Mouse (Mus musculus): ENCODE measurements around the gene Rnf145. TPM values are rescaled to one million over a fixed set of nuclear protein-coding genes. Genes with fewer than 3 reads are reported as not detected.
A peak's percentile ranks its signal among the peaks of the same experiment; 100 is the strongest.
"Not testable (repeated sequence)": the region's sequence is repeated elsewhere in the genome, so short reads cannot be mapped to it uniquely, and the experiment has no call there.

Gene Rnf145
- total RNA-seq, 2 experiments from 2014 or later, result 15.9 to 21.0 TPM

DNA sequence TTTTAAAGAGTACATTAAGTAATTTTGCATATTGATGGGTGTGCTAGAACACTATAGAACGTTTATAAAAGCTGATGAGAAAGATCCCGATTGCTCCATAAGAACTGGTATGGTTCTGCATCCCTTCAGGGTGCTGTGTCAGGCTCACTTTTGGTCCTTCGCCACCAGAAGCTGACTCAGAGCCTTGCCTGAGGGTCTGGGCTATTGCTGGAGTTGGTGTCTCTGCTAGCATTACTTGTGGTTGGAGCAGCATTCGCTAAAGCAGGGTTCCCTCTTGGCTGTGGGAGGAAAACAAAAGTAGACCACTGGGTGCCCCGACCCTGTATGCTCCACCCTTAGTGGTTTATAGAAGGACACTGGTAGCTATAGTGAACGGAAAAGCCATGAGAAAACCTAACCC lies 40.7 kb downstream of the Rnf145 start:
- ATAC-seq (ENCODE audit: poor library complexity, severe bottlenecking), result no peak

DNA sequence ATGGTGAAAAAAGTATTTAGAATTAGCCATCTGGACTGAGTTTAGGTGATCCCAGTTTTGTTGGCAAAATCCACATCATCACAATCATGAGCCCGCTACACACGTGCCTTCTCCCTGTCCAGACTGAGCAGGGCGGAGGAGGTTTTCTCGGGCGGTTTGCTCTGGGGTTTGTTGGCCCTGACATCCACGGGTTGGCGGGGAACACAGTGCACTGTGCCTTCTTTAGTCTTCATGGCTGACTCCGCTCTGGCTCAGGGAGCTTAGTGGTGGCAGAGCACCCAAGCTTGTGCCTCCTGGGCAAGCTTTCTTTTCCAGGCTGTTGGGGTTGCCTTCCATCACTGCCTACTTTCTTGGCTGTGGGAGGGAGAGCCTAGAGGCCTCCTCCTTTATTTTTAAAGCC lies 41.6 kb downstream of the Rnf145 start:
- no peak for ATAC-seq (ENCODE audit: poor library complexity, severe bottlenecking)

DNA sequence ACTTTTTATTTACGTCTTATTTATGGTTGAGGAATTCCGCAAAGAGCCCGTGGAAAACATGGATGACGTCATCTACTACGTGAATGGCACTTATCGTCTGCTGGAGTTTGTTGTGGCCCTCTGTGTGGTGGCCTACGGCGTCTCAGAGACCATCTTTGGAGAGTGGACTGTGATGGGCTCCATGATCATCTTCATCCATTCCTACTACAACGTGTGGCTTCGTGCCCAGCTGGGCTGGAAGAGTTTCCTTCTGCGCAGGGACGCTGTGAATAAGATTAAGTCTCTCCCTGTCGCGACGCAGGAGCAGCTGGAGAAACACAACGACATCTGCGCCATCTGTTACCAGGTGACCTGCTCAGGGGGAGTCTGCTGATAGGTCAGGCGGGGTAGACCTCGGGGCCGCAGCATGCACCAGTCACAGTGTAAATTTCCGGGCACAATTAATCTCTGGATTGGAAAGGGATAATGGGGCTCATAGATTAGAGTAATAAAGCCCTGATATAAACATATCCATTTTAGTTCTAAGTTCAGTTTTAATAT lies 42.8 kb downstream of the Rnf145 start:
- ATAC-seq (ENCODE audit: poor library complexity, severe bottlenecking), result no peak

DNA sequence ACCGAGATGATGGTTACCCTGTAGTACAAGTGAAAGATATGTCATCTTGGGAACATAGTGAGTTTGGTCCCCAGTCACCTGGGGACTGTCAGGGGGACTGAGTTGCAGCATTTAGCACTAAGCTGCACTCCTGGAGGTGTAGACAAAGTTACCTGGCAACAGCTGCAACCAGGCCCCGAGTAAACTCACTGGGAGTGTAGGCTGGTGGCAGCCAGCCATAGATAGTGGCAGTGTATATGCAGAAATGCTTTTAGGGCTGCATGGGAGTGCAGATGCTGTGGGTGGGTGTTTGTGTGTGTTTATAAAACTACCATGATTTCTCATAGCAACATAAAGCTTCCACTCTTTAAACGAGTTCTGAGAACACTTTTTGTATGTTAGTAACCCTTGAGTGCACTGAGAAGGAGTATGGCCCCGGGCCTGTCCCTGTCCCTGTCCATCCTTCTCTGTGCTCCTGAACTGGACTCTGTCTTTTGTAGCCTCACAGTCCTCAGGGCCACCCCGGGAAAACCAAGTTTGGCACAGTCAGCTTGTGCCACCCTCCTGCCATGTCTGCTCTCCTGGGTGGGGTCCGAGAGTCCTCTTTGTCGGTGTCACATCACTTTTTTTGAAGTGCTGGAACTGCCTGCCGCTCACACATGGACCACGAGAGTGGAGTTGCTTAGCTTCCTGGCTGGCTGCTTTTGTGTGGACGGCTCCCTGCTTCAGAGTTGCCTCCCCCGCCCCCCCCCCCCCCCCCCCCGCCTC lies 43.8 kb downstream of the Rnf145 start:
- no peak for ATAC-seq (ENCODE audit: poor library complexity, severe bottlenecking)

DNA sequence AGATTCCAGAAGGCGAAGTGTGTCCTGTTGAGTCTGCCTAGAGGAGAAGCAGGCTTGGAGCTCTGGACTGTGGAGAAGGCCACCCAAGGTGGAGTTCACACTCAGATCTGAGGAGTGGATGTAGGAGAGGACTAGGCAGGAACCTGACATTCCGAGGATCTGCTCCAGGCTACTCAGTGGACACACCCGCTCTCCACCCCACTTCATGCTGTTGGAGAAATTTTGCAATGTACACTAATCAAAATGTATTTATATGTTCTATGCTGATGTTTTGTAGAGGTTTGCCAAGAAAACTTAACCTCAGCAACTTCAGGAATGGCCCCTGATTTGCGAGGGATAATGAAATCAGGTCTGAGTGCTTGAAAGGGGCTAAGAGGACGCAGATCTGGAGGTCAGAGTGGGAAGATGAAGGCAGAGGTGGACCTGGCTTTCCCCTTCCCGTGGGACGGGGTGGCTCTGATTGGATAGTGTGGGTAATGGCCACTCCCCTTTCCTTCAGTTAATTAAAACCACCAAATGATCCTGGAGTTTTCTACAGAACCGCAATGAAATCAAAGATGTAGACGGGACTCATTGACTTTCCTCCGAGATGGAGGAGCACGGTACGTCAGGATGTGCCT lies 45.6 kb downstream of the Rnf145 start:
- ATAC-seq (ENCODE audit: poor library complexity, severe bottlenecking), result no peak

DNA sequence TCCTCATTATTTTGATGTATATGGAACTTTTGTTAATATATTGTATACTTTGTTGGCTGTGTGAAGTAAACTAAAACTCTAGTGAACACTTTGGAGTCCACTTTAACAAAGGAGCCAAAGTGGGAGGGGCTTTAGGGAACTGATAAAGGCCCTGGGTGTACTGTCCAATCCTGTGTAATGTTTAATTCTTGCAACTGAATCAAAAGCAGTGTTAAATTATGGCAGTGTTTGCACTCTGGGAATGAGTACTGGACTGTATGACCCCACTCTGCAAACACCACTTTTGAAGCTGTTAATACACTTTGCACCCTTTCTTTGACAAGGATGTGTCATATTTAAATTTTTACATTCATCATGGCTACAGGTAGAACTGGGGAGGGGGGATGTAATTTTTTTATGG lies 46.2 kb downstream of the Rnf145 start:
- no peak for ATAC-seq (ENCODE audit: poor library complexity, severe bottlenecking)

DNA sequence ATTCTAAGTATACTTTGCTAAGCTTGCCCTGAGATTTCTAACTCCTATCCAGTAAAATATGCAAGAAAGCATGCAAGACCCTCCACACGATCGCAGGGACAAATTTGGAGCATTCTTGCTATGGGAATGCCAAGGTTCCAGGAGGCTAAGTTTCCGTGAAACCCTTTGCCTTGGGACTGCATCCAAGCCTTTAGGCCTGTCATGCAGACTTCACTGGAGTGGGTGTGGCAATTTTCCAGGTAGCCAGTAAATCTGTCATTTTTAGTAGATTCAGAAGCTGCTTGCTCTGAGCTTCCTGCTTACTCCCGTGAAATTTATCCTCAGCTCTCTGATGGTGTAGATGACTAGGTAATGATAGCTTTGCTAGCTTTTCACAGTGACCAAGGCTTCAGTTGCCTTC lies 51.6 kb downstream of the Rnf145 start:
- not testable (repeated sequence) for ATAC-seq (ENCODE audit: poor library complexity, severe bottlenecking)

DNA sequence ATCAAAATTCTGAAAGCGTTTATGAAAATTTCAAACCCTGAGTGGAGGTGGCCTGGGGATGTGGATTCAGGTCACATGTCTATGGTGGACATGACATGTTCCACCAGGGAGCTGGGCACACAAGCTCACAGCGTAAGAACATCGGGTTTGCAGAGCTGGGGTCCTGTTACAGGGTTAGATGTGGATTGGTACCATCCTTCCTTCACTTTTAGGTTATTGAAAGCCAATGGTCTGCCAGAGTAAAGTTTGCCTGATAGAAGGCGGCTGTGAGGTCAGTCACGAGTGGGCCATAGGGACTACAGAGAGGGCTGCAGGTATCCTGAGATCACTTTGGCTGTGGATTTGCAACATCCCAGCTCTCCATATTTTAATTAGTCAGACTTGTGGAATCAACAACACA lies 54.0 kb downstream of the Rnf145 start:
- ATAC-seq (ENCODE audit: poor library complexity, severe bottlenecking), result no peak

DNA sequence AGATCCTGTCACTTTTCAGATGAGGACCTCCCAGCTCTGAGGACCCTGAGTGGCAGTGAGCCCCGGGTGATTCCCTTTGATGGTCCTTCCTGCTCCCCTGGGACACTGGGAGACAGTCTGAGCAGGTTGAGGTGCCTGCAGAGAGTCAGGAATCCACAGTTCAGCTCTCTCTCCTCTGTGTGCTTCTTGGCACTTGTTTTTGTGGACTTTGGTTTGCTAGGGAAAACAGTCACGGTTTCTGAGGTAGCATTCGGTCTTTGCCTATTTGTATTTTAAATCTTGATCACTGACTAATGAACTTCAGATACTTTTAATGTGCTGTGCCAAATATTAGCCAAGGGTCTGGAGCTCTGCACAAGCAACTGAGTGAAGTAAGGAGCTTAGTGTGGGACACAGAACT lies 54.6 kb downstream of the Rnf145 start:
- no peak for ATAC-seq (ENCODE audit: poor library complexity, severe bottlenecking)

DNA sequence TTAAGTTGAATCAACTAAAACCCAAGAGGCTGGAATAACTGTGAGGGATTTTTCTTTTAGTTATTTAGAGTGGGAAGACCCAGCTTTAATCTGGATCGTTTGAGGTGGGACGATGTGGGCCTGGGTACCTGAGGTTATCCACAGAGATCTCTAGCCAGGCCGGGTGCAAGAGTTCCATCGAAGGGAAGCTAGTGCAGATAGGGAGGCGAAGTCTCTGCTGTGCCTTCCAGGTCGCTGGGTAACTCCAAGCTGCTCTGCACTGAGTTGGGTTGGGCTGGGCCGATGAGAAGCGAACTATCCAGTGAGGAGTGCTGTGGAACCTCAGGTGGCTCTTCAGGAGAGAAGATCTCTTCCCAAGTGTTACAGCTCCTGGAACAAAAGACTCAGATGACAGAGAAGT lies 55.6 kb downstream of the Rnf145 start:
- ATAC-seq (ENCODE audit: poor library complexity, severe bottlenecking), result no peak

DNA sequence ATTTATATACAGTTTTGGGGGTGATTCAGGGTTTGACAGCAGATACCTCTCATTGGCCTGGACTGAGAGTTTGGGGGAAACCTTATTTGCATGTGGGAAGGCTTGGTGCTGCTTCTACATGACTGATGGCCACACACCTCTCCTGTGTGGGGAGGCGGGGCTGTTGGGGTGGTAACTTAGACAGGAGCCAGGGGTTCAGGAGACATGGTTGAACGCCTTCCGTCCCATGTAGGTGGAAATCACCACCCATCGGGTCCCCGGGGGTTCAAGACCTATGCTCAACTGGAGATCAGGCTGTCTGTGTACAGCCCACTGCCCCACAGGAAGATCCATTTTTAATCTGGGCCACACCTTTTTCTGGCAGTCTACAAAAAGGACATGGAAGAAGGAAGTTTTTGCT lies 56.1 kb downstream of the Rnf145 start:
- ATAC-seq (ENCODE audit: poor library complexity, severe bottlenecking), result no peak

DNA sequence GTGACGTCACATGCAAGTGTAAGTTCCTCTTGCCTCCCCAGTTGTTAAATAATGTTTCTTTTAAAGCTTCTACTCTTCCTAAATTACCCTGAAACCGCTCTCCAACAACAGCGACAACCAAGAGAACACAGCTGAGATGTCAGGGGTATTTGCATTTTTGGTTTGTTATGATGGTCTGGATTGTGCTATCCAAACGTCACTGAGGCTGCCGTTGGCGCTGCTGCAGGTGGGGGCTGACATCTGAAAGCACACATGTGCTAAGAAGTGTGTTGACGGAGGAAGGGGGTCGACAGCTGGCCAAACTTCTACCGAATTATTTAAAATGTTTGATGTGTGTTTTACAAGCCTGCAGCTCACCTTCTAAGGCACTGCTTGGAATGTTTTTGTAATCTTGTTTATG lies 59.1 kb downstream of the Rnf145 start:
- no peak for ATAC-seq (ENCODE audit: poor library complexity, severe bottlenecking)

DNA sequence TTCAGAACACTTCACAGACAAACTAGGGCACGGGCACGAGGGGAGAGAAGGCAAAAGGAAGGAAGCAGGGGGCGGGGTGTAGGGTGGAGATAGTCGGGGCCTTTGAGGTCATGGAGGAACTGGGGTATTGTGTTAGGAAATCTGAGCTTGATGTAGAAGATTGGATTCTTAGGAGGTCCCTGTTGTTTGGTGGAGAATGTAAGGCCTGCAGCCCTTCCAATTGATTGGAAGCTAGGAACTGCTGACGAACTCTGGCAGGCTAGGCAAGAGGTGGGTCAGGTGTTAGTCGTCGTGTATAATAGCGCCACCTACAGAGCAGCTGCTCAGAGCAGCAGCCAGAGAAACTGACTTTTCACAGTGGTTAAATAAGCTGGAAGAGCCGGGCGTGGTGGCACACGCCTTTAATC lies 62.5 kb downstream of the Rnf145 start:
- ATAC-seq (ENCODE audit: poor library complexity, severe bottlenecking), result peak; percentile 92

DNA sequence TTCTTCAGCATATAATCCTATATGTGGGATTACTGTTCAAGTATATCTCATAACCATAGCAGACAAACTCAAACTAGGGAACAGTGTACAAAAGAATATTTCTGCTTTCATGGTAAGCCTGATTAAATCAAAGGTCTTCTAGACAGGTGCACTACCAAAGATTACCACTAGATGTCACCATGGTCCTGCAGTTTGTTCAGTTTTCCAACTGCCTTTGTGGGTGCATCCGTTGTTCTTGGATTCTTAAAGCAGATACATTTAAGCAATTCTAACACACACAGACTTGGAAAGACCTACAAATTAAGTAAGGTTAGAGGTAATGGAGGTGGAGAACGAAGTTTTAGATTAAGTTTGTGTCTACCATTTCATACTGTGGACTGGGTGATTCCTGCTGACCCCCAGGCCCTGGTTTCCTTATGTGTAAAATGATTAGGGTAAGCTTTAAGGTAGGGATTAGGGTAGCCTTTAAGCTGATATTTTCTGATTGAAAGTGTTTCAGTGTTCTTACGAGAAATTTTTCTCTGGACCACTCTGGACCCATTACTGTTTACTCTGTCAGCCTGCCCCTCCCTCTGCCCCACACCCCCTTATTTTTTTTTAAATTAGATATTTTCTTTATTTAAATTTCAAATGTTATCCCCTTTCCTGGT lies 67.4 kb downstream of the Rnf145 start:
- ATAC-seq (ENCODE audit: poor library complexity, severe bottlenecking), result peak; percentile 81

DNA sequence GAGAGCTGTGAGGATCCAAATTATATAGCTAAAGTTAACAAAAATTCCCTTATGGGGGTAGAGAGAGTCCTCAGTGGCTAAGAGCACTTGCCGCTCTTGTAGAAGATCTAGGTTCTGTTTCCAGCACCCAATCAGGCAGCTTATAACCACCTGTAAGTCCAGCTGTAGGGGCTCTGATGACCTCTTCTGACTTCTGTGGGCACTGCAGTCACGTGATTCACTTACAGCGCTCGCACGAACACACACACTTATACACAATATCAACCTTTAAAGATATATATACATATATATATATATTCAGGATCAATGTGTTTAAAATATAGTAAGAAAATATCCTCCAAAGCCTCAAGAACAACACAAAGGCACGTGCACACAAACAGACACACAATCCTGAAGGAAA lies 74.3 kb downstream of the Rnf145 start:
- no peak for ATAC-seq (ENCODE audit: poor library complexity, severe bottlenecking)

DNA sequence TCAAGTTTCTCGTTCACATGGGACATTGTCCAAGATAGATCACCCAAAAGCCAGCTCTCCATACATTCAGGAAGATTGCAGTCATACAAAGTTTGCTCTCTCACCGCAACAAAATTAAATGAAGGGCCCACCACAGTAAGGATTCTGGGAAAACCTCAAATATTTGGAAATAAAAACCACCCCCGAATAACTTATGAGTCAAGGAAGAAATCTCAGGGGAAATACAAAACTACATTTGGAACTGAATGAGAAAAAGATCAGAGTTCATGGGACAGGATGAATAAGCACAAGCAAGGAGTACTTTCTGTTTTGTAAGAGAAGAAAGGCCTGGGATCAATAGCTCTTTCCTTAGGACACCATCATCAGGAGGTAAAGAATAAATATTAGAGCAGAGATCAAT lies 76.0 kb downstream of the Rnf145 start:
- no peak for ATAC-seq (ENCODE audit: poor library complexity, severe bottlenecking)

DNA sequence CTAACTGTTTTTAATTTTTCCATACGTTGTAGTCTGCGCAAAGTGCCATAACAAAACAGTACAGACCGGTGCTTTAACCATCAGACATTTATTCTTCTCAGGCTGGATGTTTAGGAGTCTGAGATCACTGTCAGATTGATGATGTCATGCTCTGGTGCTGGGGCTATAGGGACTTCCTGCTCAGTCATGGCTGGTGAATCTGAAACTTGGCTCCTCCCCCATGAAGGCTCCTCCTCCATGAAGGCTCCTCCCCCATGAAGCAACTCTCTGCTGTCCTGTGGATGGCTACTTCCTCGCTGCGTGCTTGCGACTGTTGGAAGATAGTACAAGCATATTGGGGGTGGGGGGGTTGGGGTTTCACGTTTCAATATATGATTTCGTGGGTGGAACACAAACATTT lies 88.1 kb downstream of the Rnf145 start:
- ATAC-seq (ENCODE audit: poor library complexity, severe bottlenecking), result 0 out of 2 replicates have a peak, but pooled peaks have one; percentile 45

DNA sequence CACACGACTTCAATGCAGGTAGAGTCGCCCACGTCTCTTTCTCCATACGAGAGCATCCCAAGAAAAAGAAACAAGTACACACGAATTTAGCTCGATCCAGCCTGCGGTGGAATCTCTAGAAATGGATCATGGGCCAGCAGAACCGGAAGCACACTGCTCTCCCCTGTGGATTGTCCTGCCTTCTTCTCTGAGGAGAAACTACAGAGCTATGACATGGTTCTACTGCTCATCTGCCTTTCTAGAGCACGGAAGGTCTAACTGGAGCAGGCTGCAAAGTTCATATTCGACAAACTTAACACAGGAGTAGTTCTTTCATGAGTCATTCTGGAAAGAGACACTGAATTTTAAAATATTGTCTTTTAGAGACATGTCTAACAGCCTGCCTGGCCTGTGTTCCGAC lies 89.9 kb downstream of the Rnf145 start:
- no peak for ATAC-seq (ENCODE audit: poor library complexity, severe bottlenecking)

DNA sequence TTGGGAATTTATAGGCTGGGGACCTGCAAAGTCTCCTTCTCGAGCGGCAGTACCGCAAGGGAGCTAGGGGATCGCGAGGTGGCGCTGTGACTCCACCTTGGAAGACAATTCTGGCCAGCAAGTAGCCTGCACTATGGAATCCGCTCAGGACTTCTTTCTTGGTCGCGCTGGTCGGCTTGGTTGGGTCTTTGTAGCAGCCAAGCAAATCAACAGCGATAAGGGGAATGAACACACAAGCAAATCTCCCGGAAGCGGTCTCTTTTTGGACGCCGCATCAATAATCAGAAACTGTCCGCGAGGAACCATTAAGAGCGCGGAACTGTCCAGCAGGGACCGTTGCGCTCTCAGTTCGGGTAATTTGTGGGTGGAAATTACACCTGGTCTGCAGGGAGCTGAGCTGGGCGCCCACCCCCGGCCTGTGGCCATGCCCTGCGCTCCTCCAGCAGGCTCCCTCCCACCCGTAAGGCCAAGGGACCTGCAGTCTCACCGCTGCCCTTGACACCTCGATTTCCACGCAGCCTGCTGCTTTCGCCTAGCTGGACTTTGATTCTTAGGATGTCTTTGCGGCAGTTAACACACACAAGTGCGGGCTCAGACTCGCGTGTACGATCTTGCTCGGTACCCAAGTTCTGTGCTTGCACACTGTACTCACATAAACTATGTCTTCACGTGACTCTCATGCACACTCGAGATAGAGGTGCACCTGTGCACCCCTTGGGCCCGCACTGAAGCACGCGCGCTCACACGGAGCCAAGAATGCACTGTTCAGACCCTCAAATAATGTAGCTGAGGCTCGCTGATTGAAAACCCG lies 92.4 kb downstream of the Rnf145 start:
- peak; percentile 83 for ATAC-seq (ENCODE audit: poor library complexity, severe bottlenecking)

DNA sequence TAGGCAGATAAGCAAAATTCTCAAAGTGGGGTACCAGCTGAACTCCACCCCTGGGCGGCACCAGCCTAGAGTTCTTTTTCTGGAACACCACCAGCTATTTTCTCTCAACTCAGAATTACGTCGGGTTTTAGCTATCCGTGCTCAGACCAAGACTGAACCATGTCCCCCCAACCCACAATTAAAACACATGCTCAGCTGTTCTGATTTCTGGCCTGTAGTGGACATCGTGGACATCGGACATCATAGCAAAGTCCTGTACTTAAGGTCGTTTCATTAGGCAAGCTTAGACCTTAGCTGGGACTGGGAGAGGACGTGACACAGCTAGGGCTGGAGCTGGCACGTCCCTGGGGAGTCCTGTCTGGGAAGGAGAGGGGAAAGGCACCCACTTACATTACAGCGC lies 93.4 kb downstream of the Rnf145 start:
- ATAC-seq (ENCODE audit: poor library complexity, severe bottlenecking), result no peak
